Mouse (Mus musculus): ENCODE results near the gene BC048562.

The BC048562 gene

DNA sequence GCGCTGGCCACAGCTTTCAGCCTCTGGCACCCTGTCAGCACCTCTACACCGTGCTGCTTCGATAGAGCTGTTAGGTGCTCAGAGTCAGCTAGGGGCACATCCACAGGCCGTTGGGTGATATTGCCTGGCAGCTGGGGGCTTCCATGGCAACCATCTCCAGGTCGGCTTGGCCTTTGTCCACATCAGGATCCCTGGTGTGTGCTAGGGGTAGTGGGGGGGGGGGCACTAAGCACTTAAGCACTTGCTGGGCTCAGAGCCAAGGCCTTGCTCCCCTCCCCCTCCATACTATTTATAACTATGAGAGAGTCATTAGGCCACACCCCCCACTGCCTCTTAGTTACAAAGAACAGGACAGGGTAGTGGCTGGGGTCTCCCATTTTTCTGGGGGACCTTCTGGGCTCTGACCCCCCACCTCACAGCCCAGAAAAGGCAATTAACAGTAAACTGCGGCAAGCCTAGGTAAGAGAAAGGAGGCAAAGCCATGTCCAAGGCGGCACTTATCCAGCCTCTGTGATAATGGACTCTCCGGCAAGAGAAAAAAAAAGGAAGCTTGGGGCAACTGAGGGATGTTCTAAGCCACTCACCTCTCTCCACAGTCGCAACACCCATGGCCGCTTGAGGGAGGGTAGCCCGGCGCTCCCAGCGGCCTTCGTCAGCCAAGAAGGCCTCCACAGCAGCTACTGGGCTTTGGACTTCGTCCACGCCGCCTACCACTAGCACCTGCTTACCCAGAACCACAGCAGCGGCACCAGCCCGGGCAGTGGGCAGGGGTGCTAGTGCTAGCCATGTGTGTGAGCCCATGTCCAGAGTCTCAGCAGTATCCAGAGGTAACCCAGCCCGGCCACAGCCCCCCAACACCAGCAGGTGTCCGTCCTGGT is 14.2 kb downstream of the BC048562 start:
- no peak for DNase-seq (ENCODE audit: extremely low spot score)

DNA sequence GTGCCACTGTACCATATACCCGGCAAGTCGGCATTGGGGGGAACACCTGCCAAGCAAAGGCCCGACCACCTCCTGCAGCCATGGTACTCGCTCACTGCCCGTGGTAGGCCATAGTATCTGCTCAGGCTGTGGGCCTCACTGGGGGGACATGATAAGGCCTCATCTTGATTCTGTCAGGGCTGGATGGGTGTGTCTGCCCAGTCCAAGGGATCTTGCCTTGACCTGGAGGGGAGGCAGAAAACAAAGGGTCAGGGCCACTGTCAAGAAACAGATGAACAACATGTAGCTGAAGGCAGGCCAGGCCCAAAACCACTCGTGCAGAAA is 14.8 kb downstream of the BC048562 start:
- no peak for DNase-seq (ENCODE audit: extremely low spot score)

DNA sequence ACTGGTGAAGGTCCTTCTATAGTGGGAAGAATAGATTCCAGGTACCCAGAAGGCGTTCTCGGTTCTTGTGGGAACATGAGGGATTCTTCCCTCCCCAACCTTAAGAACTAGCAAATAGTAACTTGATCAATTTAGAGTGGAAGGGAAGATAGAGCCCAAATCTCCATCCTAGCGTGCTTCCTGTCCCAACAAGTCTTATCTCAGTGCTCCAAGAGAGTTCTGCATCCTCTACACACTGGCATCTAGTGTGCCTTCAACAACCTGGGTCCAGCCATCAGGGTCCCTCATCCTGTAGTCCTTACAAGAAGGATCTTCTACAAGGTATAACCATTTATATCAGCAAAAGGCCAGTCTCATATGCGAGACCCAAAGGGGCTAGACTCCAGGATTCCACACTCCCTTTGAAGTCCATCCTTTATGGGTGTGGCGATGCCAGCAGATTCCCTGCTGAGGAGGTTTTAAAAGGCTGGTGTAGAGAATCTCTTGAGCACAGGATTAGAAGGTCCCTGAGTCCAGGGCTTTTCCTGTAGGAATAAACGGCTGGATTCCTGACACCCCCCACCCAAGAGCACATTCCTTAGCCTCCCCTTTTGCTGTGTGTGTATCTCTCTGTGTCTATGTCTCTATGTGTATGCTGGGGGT is 15.4 kb downstream of the BC048562 start:
- DNase-seq (ENCODE audit: extremely low spot score) = no peak

DNA sequence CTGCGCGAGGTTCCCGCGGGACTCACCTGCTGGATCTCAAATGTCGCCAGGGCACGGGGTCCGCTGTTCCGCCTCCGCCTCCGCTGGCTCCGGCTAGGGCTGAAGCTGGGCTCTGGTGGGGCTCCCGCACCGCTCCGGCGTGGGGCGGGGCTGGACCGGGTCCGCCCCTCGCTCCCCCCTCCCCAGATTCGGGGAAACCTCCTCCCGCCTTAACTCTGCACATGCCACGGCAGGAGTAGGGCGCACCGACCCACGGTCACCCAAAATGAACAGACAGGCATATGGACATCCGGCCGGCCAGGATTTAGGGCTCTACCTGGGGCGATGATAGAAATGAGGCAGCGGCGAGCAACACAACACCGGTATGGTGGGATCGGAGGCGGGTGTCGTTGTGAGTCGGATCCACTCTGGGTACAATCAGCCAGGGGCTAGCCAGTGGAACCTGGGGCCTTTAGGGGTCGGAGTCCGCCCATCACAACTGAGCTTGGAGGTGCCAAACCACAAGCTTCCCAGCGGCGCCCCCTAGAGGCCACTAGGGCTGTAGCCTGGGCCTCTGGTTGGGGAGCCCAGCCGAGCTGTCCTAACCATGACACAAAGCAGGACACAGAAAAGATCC is 16.1 kb downstream of the BC048562 start:
- peak; percentile 90 for DNase-seq (ENCODE audit: extremely low spot score)

DNA sequence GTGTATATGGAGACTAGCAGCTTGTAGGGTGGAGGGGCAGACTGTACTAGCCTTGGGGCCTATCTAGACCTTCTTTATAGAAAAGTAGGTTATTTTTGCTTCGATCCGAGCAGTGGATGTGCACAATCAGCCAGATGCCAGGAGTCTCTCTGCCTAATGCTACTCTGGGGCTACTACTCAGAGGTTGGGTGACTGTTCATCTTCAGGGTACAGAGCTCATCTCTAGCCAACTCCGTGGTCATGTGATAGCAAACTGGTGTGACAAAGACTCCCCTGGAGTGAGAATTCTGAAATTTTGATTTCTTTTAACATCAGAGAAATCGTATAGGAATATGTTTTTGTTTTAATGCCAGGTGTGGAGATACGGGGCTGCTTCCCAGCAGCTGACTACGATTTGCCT is 16.6 kb downstream of the BC048562 start:
- DNase-seq (ENCODE audit: extremely low spot score) = no peak

DNA sequence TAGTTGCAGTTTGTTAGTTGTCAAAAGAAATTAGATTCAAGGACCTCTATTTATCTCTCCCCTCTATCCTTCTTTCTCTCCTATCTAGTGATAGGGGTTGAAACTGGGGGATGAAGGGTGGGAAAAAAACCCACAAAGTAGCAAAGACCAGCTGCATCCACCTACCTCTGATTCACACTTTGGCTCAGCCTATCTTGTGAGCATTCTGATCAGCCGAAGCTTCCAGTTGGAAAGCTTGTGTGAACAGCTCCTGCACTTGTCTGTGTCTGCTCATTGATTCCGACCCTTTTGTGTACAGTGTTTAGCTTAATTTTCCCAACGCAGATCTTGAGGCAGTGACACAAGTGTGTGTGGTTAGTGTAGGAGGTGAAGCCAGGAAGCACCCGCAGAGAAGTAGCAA is 17.2 kb downstream of the BC048562 start:
- no peak for DNase-seq (ENCODE audit: extremely low spot score)

DNA sequence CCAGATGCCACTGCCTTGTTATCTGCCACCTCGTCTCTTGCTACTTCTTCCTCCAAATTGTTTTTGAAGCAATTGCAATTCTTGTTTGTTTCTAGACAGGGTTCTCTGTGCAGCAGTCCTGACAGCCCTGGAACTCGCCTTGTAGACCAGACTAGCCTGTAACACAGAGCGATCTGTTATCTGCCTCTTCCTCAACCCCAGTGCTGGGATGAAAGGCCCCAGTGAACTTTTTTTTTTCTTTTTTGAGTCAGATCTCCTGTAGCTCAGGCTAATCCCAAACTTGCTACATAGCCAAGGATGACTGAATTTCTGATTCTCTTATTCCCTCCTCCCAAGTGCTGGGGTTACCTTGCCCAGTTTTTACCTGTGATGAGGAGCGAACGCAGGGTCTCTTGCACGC is 18.1 kb downstream of the BC048562 start:
- DNase-seq (ENCODE audit: extremely low spot score) = no peak

DNA sequence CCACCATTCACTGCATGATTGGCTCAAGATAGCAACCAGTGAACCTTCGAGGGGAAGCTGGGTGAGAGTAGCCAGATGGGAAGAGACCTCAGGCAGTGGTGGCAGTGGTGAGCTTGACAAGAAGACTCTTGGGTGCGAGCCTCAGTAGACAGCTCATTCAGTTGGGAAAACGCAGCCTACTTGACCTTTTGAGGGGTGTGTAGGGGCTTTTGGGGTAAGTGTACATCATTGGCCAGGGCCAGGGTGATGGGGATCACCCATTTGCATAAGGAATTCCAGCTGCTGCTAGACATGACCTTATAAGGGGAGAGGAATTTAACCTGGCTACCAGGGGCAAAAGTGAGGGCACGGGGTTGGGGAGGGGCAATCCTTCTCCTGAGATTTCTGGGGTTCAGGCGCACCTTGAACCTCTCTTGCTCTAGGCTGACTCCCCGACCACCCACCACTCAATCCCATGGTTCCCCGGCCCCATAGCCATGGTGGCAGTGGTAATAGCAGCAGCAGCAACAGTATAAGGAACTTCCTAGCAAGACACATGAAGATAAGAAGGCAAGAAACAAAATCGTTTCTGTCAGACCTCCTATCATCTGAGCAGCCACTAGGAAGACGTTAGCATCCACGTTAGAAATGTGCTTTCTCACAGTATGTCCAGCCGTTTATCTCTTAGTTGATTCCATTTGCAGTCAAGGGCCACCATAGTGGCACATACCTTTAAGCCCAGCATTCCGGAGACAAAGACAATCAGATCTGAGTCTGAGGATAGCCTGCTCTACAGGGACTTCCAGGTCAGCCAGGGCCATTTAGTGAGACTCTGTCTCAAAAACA is 19.7 kb downstream of the BC048562 start:
- DNase-seq (ENCODE audit: extremely low spot score) = no peak

DNA sequence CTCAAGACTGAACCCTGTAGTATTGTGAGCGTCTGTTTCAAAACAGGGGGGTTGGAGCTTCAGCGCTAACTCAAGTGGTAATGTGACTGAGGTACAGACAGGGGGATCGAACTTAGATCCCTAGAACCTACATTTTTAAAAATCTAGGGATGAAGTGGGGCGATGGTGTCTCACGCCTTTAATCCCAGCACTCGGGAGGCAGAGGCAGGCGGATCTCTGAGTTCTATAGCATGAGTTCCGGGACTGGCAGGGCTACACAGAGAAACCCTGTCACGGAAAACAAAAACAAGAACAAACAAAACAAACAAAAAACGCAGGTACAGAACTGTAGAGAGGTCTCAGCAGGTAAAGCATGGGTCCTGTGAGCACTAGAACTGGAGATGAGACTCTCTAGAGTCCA is 20.7 kb downstream of the BC048562 start:
- no peak for DNase-seq (ENCODE audit: extremely low spot score)

DNA sequence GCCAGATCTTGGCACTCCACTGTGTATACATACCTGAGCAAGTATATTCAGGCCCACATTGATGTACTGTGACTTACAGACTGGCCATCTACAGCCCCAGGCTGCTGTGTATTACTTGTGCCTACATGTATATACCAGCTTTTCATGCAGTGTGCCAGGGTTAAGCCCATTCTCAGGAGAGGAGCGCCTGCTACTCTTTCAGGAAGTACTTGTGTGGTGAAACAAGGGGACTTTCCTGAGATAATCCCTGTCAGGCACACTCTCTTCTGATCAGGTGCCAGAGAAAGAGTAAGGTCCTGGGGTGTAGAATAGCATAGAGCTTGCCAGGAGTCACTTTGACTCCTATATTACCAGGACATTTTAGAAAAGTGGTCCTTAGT is 23.6 kb downstream of the BC048562 start:
- no peak for DNase-seq (ENCODE audit: extremely low spot score)

DNA sequence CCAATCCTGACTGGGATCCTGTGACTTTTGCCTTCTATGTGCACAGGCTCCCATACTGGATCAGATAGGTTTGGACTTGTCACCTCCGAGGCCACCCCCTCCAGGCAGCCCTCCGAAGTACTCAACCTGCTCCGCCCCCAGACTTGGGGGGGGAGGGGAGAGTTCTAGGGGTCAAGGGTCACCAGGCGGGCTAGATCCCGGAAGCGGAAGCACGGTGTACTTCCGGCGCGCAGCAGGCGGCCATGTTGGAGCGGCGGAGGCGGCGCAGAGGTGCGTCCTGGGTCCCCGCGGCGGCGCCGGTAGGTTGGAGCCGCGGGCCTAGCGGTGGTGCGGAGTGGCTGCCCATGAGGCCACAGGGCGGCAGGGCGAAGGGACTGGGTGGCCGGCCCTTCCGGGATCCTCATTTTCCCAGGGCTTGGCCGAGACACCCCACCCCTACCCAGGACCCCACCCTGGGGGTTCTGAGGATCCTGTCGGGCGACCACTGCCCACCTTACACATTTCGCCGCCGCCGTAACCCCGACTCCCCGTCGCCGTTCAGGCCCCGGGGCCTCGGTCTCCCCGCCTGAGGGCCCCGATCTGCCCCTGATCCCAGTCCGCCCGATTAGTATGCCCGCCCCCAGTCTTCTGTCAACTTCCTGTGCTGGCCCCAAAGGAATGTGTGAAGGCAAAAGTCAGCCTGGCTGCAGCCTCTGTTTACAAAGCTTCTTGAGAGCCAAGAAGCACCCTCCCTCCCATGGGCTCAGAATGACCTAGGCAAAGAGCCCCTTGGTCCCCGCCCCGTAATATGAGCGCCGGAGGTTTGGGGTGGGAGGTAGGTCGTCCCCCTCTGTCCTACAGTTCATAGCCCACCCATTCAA is 24.3 kb downstream of the BC048562 start, which contains the start of gene Ccdc71:
TSS of gene Ccdc71 (plus strand) at position 209 of the 860 bp plus-strand sequence.
- DNase-seq (ENCODE audit: extremely low spot score) = peak; percentile 88

DNA sequence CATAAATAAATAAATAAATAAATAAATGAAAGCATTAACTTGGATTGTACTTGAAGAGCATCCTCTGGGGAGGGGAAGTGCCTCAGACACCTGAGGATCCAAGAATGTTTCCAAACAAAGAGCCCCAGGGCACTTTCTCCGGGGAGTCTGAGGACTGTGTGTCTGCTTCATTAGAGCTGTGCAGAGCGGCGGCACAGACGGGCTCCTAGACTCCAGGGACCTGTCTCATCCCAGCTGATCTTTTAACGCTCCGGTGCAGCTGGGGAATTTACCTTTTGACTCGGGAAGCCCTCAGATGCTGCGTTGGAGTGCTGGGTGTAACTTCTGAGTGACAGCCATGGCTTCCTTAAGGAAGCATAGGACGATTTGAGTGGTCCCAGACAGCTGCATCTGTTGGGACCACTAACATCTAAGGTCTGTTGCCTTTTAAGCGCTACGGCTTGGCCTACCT is 24.9 kb downstream of the BC048562 start, which contains the start of gene Klhdc8b:
TSS of gene Klhdc8b (minus strand) at position 401 of the 451 bp plus-strand sequence.
- DNase-seq (ENCODE audit: extremely low spot score) = no peak

DNA sequence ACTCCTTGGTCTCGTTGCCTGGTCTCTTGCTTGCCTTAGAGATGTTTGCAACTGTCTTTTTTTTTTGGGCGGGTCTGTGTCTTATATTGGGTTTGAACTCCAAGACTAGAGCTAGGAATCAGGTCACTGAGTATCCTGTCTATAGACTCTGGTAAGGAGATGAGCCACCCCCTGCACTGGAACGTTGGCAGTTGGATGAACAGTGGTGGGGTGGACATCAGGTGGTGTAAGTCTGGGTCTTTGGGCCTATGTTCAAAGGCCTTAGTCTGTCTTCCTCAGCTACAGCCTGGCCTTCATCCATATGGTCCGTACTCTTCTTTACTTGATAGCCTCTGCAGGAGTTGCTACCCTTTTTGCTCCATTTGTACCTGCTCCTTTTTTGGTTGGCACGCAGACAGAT is 25.4 kb downstream of the BC048562 start:
- no peak for DNase-seq (ENCODE audit: extremely low spot score)

DNA sequence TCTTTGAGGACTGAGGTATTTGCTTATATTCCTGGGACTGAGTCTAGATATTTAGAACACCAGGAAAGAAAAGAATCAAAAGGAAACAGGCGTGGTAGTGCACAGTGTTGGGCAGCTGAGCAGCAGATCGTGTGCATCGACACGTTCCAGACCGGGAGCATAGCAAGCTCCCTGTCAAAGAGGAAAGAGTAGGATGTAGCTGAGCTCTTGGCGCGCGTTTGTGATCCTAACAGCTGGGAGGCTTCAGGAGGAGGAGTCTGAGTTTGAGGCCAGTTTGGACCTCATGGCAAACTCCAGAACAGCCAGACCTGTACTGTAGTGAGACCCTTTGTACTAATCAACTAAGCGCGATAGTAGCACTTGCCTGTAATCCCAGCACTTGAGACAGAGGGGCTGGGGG is 25.9 kb downstream of the BC048562 start:
- no peak for DNase-seq (ENCODE audit: extremely low spot score)

DNA sequence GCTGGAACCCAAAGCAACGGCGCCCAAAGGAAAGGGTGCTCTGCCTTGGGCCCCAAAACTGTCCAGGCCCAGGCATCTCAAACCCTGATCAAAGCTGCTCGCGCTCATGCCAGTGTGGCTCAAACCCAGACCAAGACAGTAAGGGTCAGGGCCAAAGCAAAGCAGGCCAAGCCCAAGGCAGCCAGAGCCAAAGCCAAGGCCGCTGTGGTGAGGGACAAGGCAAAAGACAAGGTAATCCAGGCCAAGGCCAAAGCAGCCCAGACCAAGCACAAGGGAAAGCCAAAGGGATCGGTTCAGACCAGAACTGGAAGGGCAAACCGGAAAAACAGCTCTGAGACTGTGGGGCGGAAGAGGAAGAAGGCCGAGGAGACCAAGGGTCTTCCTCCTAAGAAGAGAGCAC is 27.4 kb downstream of the BC048562 start:
- DNase-seq (ENCODE audit: extremely low spot score) = no peak

DNA sequence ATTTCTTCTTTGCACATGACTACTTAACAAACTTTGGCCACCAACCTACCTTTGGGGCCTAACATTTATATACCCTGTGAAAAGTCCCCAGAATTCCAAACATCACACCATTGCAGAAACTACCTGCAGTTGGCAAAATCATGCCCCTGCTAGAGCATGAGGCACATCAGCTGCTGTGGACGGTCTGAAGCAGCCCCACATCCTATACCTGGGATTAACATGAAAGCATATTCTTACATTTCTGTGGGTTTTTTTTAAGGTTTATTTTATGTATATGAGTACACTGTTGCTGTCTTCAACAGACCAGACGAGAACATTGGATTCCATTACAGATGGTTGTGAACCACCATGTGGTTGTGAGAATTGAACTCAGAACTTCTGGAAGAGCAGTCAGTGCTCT is 29.9 kb downstream of the BC048562 start:
- DNase-seq (ENCODE audit: extremely low spot score) = no peak

DNA sequence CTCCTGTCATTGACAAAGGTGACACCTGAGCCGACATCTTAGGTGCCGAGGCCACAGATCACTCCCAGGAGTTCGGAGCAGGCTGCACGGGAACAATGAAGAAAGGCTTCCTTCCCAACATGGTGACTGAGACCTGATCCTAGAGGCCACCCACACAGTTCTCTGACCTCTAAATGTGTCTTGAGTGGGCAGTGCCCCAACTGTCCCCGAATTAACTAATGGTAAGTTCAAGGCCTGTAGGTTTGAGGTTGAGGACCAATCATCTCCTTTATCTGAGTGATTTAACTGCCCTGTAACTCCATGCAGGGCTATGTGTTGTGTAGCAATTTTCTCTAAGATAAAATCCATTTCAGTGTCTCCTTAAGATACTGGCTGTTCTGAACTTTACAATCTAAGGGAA is 33.1 kb downstream of the BC048562 start:
- no peak for DNase-seq (ENCODE audit: extremely low spot score)

DNA sequence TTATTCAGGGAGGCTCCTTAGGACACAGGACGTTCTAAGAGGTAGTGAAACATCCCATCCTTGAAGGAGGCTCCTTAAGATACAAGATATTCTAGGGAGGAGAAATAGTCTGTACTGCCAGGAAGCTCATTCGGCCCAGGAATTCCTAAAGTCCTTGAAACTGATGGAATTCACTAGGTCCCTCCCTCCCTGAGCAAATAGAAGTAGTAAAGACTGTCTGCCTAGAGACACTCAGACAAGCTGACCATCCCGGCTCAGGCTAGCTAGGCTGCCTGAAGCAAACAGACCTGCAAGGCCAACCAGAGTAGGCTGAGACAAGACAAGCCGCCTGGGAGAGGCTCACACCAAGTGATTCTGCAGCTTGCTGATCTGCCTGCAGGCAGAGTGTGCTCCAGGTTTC is 33.6 kb downstream of the BC048562 start:
- DNase-seq (ENCODE audit: extremely low spot score) = no peak

DNA sequence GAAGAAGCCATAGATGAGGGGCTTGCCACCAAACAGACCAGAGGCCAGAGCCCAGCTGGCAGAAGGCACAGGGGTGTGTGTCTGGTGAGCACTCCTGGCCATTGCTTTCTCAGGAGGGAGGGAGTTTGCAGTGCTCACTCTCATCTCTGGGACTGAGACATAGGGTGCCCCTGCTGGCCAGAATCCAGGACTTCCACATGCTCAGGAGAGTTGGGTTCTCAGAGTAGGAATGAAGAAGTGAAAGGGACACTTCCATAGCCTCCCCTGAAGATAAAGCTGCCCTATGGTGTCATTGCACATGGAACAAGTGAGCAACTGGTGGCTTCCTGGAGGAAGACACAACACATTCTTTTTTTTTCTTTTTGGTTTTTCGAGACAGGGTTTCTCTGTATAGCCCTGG is 38.2 kb downstream of the BC048562 start:
- DNase-seq (ENCODE audit: extremely low spot score) = no peak

DNA sequence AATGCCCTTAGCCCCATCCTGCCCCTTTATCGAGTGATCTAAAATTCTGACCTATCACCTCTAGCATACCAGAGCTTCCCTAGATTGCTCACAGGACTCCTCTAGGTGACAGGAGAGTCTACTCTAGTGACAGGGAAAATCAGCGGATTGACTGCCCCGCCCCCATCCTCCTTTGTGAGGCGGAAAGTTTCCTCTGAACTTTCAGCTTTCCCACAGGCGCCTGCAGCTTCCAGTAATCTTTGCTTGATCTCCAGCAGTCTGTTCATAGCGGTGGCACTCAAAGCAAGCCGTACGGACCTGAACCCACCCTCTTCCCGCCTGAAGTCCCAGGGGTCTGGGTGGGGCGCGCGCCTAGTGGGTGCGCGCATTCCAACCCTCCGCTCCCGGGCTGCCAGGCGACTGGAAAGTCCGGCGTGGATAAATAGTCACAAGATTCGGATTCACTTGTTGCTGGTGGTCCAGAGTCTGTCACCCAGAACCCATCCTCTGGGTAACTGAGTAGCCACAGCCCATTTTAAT is 42.4 kb downstream of the BC048562 start:
- DNase-seq (ENCODE audit: extremely low spot score) = peak; percentile 89

DNA sequence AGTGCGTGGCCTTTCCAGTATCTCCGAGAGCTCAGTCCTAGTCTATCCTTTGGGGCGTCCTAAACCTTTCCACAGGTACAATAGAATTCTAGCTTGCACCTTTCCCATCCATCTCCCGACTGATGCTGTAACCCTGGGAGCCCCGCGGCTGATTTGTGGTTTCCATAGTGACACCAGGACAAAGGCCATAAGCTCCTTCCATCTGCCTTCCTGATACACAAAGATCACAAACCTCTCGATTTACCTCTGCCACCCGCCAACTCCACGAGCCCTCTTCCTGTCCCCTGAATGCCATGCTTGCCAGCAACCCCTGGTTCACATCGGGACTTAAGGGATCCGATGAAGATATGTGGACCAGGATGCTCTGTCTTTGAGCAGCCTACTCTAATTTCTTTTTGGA is 43.0 kb downstream of the BC048562 start:
- no peak for DNase-seq (ENCODE audit: extremely low spot score)
